Mouse (Mus musculus): ENCODE measurements around the gene Tmem28.

The Tmem28 gene

GRCm38 (mm10) chrX:99820790-99821395, at the start of gene Tmem28:
TSS of gene Tmem28 (plus strand) at chrX:99821021.
- DNase-seq (ENCODE audit: low read depth, low spot score), result peak; percentile 9

GRCm38 (mm10) chrX:99780308-99780707, 40.5 kb upstream of the Tmem28 start:
- no peak for DNase-seq (ENCODE audit: low read depth, low spot score)

DNA sequence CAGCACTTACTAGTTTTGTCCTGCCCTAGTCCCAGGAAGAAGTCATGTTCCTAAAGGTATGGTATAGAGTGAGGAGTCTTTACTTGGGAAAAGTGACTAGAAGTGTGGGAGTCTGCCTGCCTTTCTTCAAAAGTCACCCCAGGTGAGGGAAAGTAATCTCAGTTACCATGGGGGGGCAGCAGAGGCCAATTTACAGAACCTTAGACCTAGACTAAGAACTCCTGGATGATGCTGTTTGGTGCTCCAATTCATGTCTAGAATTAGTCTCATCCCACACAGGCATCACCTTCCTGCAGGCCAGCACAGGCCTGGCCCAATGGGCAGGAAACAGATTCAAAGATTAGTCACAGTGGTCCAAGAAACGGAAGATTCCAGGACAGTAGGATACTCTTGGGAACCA, 12.4 kb upstream of the Tmem28 start:
- peak; percentile 14 for DNase-seq (ENCODE audit: low read depth, low spot score)

- peak; percentile 87 for DNase-seq (ENCODE audit: low read depth, low spot score)
These were observed 1.4 kb upstream of the Tmem28 start for GRCm38 (mm10) chrX:99819395-99819935.

DNA sequence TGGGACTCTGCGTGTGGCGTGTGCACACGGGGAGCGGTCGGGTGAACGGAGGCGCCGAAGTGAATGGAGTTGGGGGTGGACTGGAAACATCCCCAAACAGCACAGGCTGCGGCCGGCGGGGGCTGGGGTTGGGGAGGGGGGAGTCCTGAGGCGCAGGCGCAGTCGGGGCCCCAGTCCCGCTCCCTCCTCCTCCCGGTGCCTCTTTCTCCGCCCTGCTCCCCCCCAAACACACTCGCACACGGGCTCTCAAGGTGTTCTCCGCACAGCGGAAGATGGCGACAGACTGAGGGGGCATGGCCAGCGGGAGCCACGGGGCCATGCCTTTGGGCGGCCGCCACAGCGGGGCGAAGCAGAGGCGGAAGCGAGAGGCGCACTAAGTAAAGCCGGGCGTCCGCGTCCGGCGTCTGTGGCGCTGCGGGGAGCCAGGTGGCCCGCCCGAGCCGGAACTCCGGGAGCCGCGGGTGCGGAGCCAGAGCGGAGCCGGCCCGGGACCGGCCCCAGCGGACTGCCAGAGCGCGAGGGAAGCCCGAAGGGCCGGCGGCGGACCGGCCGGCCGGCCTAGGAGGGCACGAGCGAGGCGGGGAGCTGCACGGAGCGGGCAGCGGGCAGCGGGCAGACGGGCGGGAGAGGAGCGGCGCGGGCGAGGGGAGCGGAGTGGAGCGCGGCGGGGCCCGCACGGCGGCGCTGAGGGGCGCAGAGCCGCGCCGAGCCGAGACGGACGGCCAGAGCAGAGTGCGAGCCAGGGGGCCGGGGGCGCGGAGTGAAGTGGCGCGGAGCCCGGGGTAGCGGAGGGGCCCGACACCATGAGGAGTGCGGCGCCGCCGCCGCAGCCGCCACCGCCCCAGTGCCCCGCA, 658 bp upstream of the Tmem28 start:
- DNase-seq (ENCODE audit: low read depth, low spot score), result peak; percentile 66

DNA sequence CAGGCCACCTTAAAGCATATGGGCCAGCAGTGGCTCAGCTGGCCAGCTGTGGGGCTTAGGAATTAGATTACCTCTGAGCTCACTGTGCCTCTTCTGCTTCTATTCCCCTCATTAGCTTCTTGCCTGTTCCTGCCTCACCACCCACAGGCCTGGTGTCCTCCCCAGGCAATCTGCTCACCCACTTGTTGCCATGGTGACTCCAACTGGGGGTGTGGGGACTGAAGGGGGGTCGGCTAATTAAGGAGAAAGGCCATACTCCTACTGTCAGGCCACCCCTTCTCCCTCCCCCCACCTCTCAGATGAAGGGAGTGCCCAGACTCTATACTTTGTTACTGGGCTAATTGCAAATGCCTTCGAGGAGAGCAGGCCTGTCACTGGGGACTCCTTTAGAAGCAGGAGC, 21.3 kb downstream of the Tmem28 start:
- DNase-seq (ENCODE audit: low read depth, low spot score), result no peak

DNA sequence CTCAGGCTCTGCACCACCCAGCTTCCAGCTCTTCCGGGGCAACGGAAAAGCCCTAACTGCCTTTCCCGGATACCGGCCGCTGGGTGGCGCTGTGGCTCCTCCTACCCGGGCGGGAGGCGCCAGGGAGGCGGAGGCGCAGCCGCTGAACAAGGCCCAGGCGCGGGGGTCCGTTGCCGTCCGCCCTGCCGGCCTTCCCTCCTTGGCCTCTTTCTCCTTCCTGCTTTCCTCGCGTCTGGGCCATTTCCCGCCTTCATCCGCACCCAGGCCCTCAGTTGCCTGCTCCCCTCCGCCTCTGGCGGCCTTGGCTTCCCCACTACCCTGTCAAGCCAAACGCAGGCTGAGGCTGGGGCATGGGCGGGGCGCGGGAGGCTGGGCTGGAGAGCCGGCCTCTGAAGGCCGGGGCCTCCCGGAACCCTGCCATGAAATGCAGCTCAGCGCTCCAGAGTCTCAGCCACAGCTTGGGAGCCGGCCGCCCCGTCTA, 32.5 kb downstream of the Tmem28 start:
- peak; percentile 60 for DNase-seq (ENCODE audit: low read depth, low spot score)

DNA sequence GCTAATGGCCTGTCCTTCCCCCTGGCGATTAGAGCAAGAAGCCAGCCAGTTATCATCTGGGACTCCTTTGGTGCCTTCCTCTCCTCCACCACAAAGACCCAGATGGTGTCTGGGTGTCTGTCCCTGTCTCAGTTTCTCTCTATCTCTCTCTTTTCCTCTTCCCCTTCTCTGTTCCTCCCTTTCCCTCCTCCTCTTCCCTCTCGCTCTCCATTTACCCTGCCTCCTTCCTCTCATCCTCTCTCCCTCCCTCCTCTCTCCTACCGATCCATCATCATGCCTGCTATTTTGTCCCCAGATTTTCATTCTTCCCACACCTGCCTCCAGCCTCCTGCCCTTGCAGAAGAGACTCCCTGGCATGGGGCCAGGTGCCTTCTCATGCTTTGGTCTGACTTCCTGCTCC, 33.0 kb downstream of the Tmem28 start:
- no peak for DNase-seq (ENCODE audit: low read depth, low spot score)

GRCm38 (mm10) chrX:99872228-99872627, 51.4 kb downstream of the Tmem28 start:
- DNase-seq (ENCODE audit: low read depth, low spot score), result no peak

DNA sequence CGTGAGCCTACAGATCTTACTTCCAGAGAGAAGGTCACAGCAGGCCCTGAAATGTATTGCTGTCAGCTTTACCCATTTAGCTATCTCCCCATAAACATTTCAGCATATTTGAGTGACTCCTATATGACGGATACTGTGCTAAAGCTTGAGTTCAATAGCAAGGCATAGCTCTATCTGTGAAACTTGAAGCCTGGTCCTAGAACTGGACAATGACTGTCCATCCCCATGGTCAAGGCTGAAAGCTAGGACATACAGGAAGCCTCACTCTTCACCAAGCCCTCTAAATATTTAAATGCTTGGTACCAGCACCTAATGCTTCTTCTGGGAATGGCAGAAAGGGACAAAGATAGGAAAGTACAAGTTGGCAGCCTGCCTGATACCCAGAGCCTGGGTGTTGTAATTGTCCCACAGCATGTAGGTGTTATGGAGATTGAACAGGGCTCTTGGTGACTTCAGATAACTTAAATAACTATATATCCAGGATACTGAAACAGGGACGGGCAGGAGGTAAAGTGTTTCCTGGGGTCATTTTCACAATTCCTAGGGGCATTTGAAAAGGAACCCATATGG, 51.9 kb downstream of the Tmem28 start:
- no peak for DNase-seq (ENCODE audit: low read depth, low spot score)

DNA sequence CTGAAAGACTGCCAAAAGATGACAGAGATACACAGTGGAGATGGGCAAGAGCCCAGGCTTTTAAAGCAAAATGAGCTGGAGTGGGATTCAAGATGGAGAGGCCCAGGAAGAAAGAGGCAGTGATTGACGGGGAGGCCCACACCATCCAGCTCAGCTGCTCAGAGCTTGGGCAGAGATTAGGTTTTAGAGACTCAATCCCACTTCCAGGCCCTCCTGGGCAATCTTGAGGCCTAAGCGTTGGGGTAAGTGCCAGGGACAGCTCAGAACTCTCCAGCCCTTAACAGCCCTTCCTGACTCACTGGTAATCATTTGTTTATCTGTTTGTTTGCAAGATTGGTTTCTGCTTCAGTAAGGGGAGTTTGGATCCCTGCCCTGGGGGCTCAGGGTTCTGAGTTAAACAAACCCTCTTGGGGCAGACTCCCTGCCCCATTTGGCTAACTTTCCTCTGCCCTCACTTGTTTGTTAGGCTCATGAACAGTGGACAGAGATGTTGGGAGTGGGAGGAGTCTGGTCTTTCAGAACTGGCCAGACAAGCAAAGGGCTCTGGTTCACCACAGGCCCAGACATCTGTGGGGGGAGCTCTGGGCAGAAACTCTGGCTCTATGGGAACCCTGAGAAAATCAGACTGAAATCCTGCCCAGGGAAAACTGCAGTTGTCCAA, 52.6 kb downstream of the Tmem28 start:
- DNase-seq (ENCODE audit: low read depth, low spot score), result no peak

- no peak for DNase-seq (ENCODE audit: low read depth, low spot score)
These were observed 53.1 kb downstream of the Tmem28 start for GRCm38 (mm10) chrX:99873920-99874296.

- no peak for DNase-seq (ENCODE audit: low read depth, low spot score)
These were observed 56.0 kb downstream of the Tmem28 start for GRCm38 (mm10) chrX:99876781-99877180.

GRCm38 (mm10) chrX:99883396-99883795, 62.6 kb downstream of the Tmem28 start:
- DNase-seq (ENCODE audit: low read depth, low spot score), result peak; percentile 78

Data from R1 (cell line).